Mouse (Mus musculus) kidney, embryonic 14.5 days (tissue): ENCODE measurements at regions not wholly inside any gene's neighbourhood (a gene's known extent, or its start where the extent isn't known, plus 50 kb on each side); places are given as distances from the start of the nearest gene placed in this dataset.

Source experiments
- ATAC-seq: fragments of 200-750 bp; cut with Nextera tagmentation; 2 replicates; pipeline ENCODE4 v1.8.0; 2017; ENCODE audit warnings: moderate number of reproducible peaks, mild to moderate bottlenecking, moderate TSS enrichment, moderate library complexity; ENCODE audit not compliant: low FRiP score, low TSS enrichment
- H3K27ac ChIP-seq: fragments of 300-500 bp; sonication (generic); 2 replicates; pipeline ENCODE4 v1.5.1; 2014; ENCODE audit warnings: low read depth, mild to moderate bottlenecking, low read length, moderate library complexity, mixed read lengths
- H3K27me3 ChIP-seq: fragments of 300-500 bp; sonication (generic); 2 replicates; pipeline ENCODE4 v1.6.1; 2014; ENCODE audit warnings: mild to moderate bottlenecking, low read length; ENCODE audit not compliant: control insufficient read depth, insufficient read depth
- H3K36me3 ChIP-seq: fragments of 300-500 bp; sonication (generic); 2 replicates; pipeline ENCODE4 v1.6.1; 2014; ENCODE audit warnings: low read length, mixed read lengths; ENCODE audit not compliant: control insufficient read depth, insufficient read depth
- H3K4me1 ChIP-seq: fragments of 300-500 bp; sonication (generic); 2 replicates; pipeline ENCODE4 v1.6.1; 2014; ENCODE audit warnings: low read length, mixed read lengths; ENCODE audit not compliant: control insufficient read depth, insufficient read depth
- H3K4me2 ChIP-seq: fragments of 300-500 bp; sonication (generic); replicated peaks from 2 replicates; pipeline ENCODE4 v1.6.1; 2014; ENCODE audit warnings: low read depth, mild to moderate bottlenecking, low read length
- H3K4me3 ChIP-seq: fragments of 300-500 bp; sonication (generic); 2 replicates; pipeline ENCODE4 v1.5.1; 2014; ENCODE audit warnings: mild to moderate bottlenecking, low read length
- H3K9ac ChIP-seq: fragments of 300-500 bp; sonication (generic); 2 replicates; pipeline ENCODE4 v1.6.1; 2014; ENCODE audit warnings: low read depth, mild to moderate bottlenecking, low read length, moderate library complexity
- H3K9me3 ChIP-seq: fragments of 300-500 bp; sonication (generic); 2 replicates; pipeline ENCODE4 v1.6.1; 2016; ENCODE audit warnings: low read length; ENCODE audit not compliant: control insufficient read depth
- WGBS: fragments of 180-500 bp; shearing (Covaris S2); extraction: QIAGEN DNeasy Blood & Tissue Kit; methylation state at CpG from one replicate; pipeline ENCODE4 v1.1.7; 2014; 5-methylcytosine and 5-hydroxymethylcytosine counted together

GRCm38 (mm10) chr3:147398298-147398697 lies 546.1 kb downstream of the Ttll7 start:
- H3K36me3 ChIP-seq = no peaks in the 10 kb centered on the region
- no peak for ATAC-seq
- WGBS = 83% methylated on average over 8 of the region's 8 CpGs
- no peak overlapping the region for H3K4me3 ChIP-seq
- peaks cover 2% of the 10 kb centered on the region; the same call in 1 of the 2 replicates for H3K9me3 ChIP-seq
- no peaks in the 10 kb centered on the region for H3K4me1 ChIP-seq
- H3K27me3 ChIP-seq = no peaks in the 10 kb centered on the region
- no peak overlapping the region for H3K4me2 ChIP-seq
- H3K9ac ChIP-seq = no peak overlapping the region
- no peak overlapping the region for H3K27ac ChIP-seq

- ATAC-seq = no peak
- no peak overlapping the region for H3K27ac ChIP-seq
- H3K4me1 ChIP-seq = no peaks in the 10 kb centered on the region
- H3K9ac ChIP-seq = no peak overlapping the region
- H3K4me3 ChIP-seq = no peak overlapping the region
- H3K36me3 ChIP-seq = no peaks in the 10 kb centered on the region
- H3K27me3 ChIP-seq = no peaks in the 10 kb centered on the region
- WGBS = 71% methylated on average over 4 of the region's 4 CpGs
- no peaks in the 10 kb centered on the region for H3K9me3 ChIP-seq
- H3K4me2 ChIP-seq = no peak overlapping the region
Measured at GRCm38 (mm10) chr3:147412274-147412673, 560.1 kb downstream of the Ttll7 start.

- Histone ChIP-seq H3K9me3 (no peaks in the 10 kb centered on the region), H3K4me1 (no peaks in the 10 kb centered on the region), H3K27me3 (no peaks in the 10 kb centered on the region), H3K27ac (no peak overlapping the region), H3K9ac (no peak overlapping the region), H3K4me3 (no peak overlapping the region), H3K4me2 (no peak overlapping the region), H3K36me3 (no peaks in the 10 kb centered on the region)
- ATAC-seq = no peak
- 61% methylated on average over 3 of the region's 3 CpGs for WGBS
Measured at GRCm38 (mm10) chr3:147416926-147417325, 564.8 kb downstream of the Ttll7 start.

- Histone ChIP-seq H3K27me3 (no peaks in the 10 kb centered on the region), H3K9ac (no peak overlapping the region), H3K4me1 (no peaks in the 10 kb centered on the region), H3K4me2 (no peak overlapping the region), H3K27ac (no peak overlapping the region), H3K9me3 (no peaks in the 10 kb centered on the region), H3K4me3 (no peak overlapping the region), H3K36me3 (no peaks in the 10 kb centered on the region)
- ATAC-seq = no peak
- WGBS = 32% methylated on average over 3 of the region's 3 CpGs
Measured at GRCm38 (mm10) chr3:147419129-147419528, 567.0 kb downstream of the Ttll7 start.

GRCm38 (mm10) chr3:147422196-147422595 lies 570.0 kb downstream of the Ttll7 start:
- Histone ChIP-seq H3K4me3 (no peak overlapping the region), H3K27ac (no peak overlapping the region), H3K4me2 (no peak overlapping the region), H3K4me1 (no peaks in the 10 kb centered on the region), H3K9ac (no peak overlapping the region), H3K27me3 (no peaks in the 10 kb centered on the region), H3K36me3 (no peaks in the 10 kb centered on the region), H3K9me3 (no peaks in the 10 kb centered on the region)
- WGBS = 76% methylated on average over 5 of the region's 5 CpGs
- ATAC-seq = no peak

GRCm38 (mm10) chr3:147423895-147424575 lies 571.9 kb downstream of the Ttll7 start:
- Histone ChIP-seq H3K9me3 (no peaks in the 10 kb centered on the region), H3K4me3 (no peak overlapping the region), H3K9ac (no peak overlapping the region), H3K27ac (no peak overlapping the region), H3K36me3 (no peaks in the 10 kb centered on the region), H3K4me1 (no peaks in the 10 kb centered on the region), H3K27me3 (no peaks in the 10 kb centered on the region), H3K4me2 (no peak overlapping the region)
- 47% methylated on average over 2 of the region's 2 CpGs for WGBS
- no peak for ATAC-seq

GRCm38 (mm10) chr3:147428837-147429236 lies 576.7 kb downstream of the Ttll7 start:
- 64% methylated on average over 10 of the region's 10 CpGs for WGBS
- no peak overlapping the region for H3K4me2 ChIP-seq

GRCm38 (mm10) chr3:147442925-147443690 lies 590.9 kb downstream of the Ttll7 start:
- no peaks in the 10 kb centered on the region for H3K9me3 ChIP-seq
- H3K4me1 ChIP-seq = no peaks in the 10 kb centered on the region
- 79% methylated on average over 5 of the region's 5 CpGs for WGBS
- H3K36me3 ChIP-seq = no peaks in the 10 kb centered on the region
- no peak overlapping the region for H3K9ac ChIP-seq
- no peak overlapping the region for H3K4me3 ChIP-seq
- H3K4me2 ChIP-seq = no peak overlapping the region
- no peak for ATAC-seq
- H3K27ac ChIP-seq = no peak overlapping the region
- H3K27me3 ChIP-seq = no peaks in the 10 kb centered on the region

More at GRCm38 (mm10) chr3:147428837-147429236, 576.7 kb downstream of the Ttll7 start:
- Histone ChIP-seq H3K27ac (no peak overlapping the region), H3K4me3 (no peak overlapping the region), H3K9me3 (no peaks in the 10 kb centered on the region), H3K27me3 (no peaks in the 10 kb centered on the region), H3K36me3 (no peaks in the 10 kb centered on the region), H3K9ac (no peak overlapping the region), H3K4me1 (no peaks in the 10 kb centered on the region)
- no peak for ATAC-seq

GRCm38 (mm10) chr3:147443691-147443960 lies 591.5 kb downstream of the Ttll7 start:
- H3K4me2 ChIP-seq = no peak overlapping the region
- no peaks in the 10 kb centered on the region for H3K36me3 ChIP-seq
- no peak overlapping the region for H3K9ac ChIP-seq
- no peaks in the 10 kb centered on the region for H3K27me3 ChIP-seq
- H3K9me3 ChIP-seq = no peaks in the 10 kb centered on the region
- H3K4me3 ChIP-seq = no peak overlapping the region
- no peak overlapping the region for H3K27ac ChIP-seq
- no peak for ATAC-seq
- no peaks in the 10 kb centered on the region for H3K4me1 ChIP-seq
